Mouse (Mus musculus) megakaryocyte, embryonic 14.5 days (primary cell): Measurements from ENCODE around the gene S100a11. TPM values are rescaled to one million over a fixed set of nuclear protein-coding genes. Genes with fewer than 3 reads are reported as not detected.
A peak's percentile ranks its signal among the peaks of the same experiment; 100 is the strongest.

ENCODE experiments used
- H3K27me3 ChIP-seq: replicated peaks from 2 replicates; pipeline ENCODE3; 2012; ENCODE audit warnings: inconsistent platforms
- H3K36me3 ChIP-seq: replicated peaks from 2 replicates; pipeline ENCODE3; 2012; ENCODE audit warnings: low read length, inconsistent platforms, mixed read lengths
- H3K4me1 ChIP-seq: 2 replicates; pipeline ENCODE4 v1.6.1; 2012; ENCODE audit warnings: inconsistent platforms
- H3K4me3 ChIP-seq: replicated peaks from 2 replicates; pipeline ENCODE3; 2012; ENCODE audit warnings: moderate library complexity, mild to moderate bottlenecking, inconsistent platforms
- H3K9me3 ChIP-seq: 2 replicates; pipeline ENCODE4 v1.6.1; 2012; ENCODE audit warnings: inconsistent platforms
- FLI1 ChIP-seq: IDR thresholded peaks from 2 replicates; pipeline ENCODE4 v1.6.1; 2012; ENCODE audit warnings: low read length, inconsistent platforms, mixed read lengths
- GATA1 ChIP-seq: IDR thresholded peaks from 3 replicates; pipeline ENCODE4 v1.6.1; 2012; ENCODE audit warnings: mixed read lengths, low read length, inconsistent platforms, borderline replicate concordance
- polyA plus RNA-seq: library from polyadenylated mRNA; stranded (reverse); fragments of >175 nt; gene quantifications from 2 replicates; pipeline ENCODE4 v1.2.3, GENCODE M21; 2012; ENCODE audit warnings: low replicate concordance; ENCODE audit not compliant: insufficient read depth

Gene S100a11
- polyA plus RNA-seq, 1 experiment: 39.4 TPM

DNA sequence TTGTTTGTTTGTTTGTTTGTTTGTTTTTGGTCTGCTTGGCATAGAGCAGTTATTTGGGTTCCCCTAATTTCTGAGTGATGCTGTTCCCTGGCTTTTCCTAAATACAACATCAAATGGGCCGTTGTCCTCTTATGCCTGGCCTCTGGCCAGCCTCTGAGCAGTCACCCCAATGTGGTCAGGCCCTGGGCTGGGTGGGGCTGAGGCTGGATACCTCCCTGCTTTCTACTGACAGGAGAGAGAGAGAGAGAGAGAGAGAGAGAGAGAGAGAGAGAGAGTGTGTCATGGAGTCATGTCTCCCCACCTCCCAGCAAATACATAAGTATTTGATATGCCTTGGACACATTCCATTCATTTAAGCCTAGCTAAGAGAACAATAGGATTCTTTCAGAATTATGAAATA lies 36.3 kb downstream of the S100a11 start:
- peaks cover 83% of the 10 kb centered on the region for H3K4me1 ChIP-seq
- TF ChIP-seq GATA1: no peak
- no peak for TF ChIP-seq FLI1
- no peaks in the 10 kb centered on the region for H3K27me3 ChIP-seq
- H3K36me3 ChIP-seq: peaks cover 46% of the 10 kb centered on the region
- peak overlapping the region; percentile 96 for H3K4me3 ChIP-seq
- H3K9me3 ChIP-seq: no peaks in the 10 kb centered on the region

DNA sequence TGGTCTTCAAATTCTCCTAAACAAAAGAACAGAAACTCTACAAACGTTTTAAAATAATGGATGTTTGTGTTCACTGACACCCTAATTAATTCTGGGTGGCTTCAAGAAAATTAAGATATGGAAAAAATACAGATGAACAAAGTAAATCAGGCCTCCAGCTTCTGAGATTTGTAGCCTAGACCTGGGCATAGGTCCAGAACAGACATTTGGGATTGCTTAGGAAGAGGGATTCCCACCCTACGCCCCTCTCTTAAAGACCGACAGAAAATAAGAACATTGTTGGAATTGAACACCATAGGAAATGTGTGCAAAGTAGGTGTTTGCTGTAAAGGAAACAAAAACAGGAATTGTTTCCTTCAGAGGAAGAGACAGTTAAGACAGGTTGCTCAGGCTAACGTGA lies 37.2 kb downstream of the S100a11 start:
- Histone ChIP-seq H3K4me3 (peak overlapping the region; percentile 53), H3K4me1 (peaks cover 83% of the 10 kb centered on the region), H3K9me3 (no peaks in the 10 kb centered on the region), H3K27me3 (no peaks in the 10 kb centered on the region), H3K36me3 (peaks cover 54% of the 10 kb centered on the region)
- TF ChIP-seq FLI1 (no peak), GATA1 (no peak)

DNA sequence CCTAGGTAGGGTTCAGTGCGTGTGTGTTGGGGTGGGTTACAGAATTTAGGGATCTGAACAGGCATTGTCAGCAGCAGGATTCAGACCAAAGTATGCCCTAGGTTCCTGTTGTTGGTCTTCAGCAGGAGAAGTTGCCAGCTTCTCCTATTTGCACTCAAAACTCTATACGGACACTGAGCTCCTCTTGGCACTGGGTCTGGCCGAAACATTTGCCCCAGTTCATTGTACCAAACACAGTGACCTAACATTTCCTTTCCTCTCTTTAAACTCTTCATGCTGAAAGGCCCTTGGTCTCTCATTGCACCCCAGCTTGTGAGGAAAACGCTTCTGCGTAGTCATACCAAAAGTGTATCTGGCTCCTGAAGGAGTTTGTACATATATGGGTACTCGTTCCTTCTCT lies 39.7 kb downstream of the S100a11 start:
- H3K4me1 ChIP-seq: peaks cover 85% of the 10 kb centered on the region
- H3K4me3 ChIP-seq: peak overlapping the region; percentile 71
- H3K27me3 ChIP-seq: no peaks in the 10 kb centered on the region
- no peak for TF ChIP-seq FLI1
- TF ChIP-seq GATA1: no peak
- H3K36me3 ChIP-seq: peaks cover 79% of the 10 kb centered on the region
- no peaks in the 10 kb centered on the region for H3K9me3 ChIP-seq

DNA sequence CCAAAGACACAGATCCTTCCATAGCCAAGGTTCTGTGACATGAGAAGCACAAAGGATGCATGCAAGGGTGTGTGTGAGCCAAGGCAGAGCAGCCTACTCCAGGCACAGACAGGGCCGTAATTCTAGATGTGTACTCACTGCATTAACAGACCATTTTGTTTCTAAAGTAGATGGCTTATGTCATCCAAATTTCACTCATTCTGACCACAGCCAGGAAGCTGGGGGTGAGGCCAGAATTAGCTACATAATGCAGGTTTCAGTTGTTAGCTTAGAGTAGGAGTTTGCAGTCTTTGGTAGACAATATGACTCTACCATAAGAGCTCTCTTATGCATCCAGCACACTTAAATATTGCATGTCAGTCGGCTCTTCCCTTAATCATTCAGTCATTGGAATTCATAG lies 42.1 kb downstream of the S100a11 start:
- peaks cover 87% of the 10 kb centered on the region for H3K36me3 ChIP-seq
- H3K4me1 ChIP-seq: peaks cover 72% of the 10 kb centered on the region
- H3K27me3 ChIP-seq: no peaks in the 10 kb centered on the region
- no peaks in the 10 kb centered on the region for H3K9me3 ChIP-seq
- TF ChIP-seq GATA1 (no peak), FLI1 (no peak)
- H3K4me3 ChIP-seq: peak overlapping the region; percentile 73

DNA sequence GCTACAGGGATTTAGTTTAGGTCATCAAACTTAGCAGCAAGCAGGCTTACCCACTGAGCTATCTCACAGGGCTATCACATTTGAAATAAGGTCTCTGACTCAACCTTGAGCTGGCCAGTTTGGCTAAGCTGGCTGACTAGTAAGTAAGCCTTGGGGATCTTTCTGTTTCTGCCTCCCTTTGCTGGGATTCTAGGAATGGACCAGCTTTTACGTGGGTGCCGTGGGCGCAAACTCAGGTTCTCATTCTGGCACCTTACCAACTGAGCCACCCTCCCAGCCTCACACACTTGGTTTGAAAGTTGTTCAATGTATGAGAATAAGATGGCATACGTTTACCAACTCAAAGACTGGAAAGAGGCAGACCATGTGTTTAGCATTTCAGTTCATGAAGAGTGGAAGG lies 42.9 kb downstream of the S100a11 start:
- no peaks in the 10 kb centered on the region for H3K9me3 ChIP-seq
- peaks cover 69% of the 10 kb centered on the region for H3K4me1 ChIP-seq
- no peaks in the 10 kb centered on the region for H3K27me3 ChIP-seq
- no peak for TF ChIP-seq FLI1
- no peak for TF ChIP-seq GATA1
- H3K4me3 ChIP-seq: no peak overlapping the region
- peaks cover 79% of the 10 kb centered on the region for H3K36me3 ChIP-seq

DNA sequence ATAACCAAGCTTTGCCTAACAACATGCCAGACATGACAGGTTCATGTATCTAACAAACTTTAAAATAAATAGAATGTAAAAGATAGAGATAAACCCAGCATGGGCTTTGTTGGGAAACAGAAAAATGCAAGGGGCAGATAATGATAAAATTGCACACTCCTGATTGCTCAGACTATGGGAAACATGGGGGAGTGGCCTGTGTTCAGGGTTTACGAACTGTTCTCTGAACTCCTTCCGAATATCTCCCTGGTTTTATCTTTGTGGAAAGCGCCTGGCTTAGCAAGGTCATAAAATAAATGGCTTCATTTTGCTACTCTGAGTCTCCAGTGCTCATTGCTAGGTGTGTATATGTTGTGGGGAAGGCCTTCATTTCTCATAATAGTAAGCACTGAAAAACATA lies 46.6 kb downstream of the S100a11 start:
- Histone ChIP-seq H3K9me3 (no peaks in the 10 kb centered on the region), H3K4me3 (no peak overlapping the region), H3K4me1 (peaks cover 41% of the 10 kb centered on the region), H3K27me3 (no peaks in the 10 kb centered on the region), H3K36me3 (peaks cover 42% of the 10 kb centered on the region)
- TF ChIP-seq FLI1 (no peak), GATA1 (no peak)

DNA sequence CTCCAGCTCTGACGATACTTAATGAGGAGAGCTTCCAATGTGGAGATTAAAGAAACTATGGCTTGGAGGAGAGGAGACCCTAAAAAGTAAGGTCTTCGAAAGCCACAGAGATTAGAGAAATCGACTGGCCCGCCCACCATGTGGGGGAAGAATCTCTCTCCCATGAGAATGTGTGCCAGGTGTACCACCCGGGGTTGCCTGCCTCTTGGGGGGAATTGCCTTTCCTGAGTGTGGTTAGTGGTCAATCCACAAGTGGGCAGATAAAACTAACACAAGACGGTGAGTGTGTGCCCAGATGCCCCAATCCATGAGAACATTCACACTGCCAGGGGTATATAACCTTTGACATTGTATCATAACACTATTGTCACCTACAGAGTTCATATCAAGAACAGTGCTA lies 47.4 kb downstream of the S100a11 start:
- peaks cover 41% of the 10 kb centered on the region for H3K4me1 ChIP-seq
- no peaks in the 10 kb centered on the region for H3K9me3 ChIP-seq
- no peaks in the 10 kb centered on the region for H3K27me3 ChIP-seq
- no peak overlapping the region for H3K4me3 ChIP-seq
- TF ChIP-seq GATA1 (no peak), FLI1 (no peak)
- peaks cover 34% of the 10 kb centered on the region for H3K36me3 ChIP-seq

DNA sequence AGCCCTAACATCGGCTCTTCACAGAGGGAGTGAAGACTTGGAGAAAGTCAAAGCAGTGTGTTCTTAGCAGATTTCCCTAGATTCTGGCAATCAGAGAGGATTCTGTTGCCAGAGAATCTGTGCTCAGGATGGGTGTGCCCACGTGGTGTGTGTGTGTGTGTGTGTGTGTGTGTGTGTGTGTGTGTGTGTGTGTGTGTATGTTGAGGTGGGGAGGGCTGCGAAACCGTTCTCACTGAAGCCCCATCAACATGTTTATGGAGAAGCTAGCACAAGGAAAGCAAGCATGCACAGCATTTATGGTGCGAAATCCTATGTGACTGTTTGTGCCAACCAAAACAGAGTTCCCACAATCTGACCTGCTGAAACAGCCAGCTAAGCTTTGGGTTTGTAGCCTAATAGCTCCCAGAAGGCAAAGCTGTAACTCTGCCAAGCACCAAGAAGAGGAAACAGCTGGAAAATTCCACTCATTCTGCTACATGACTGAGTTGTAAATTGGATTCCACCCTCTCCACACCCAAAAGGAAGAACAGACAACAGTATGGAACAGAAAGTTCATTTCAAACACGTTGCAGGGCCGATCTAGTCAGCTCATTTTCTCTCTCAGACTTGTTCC lies 48.2 kb downstream of the S100a11 start:
- peaks cover 33% of the 10 kb centered on the region for H3K4me1 ChIP-seq
- no peaks in the 10 kb centered on the region for H3K27me3 ChIP-seq
- H3K4me3 ChIP-seq: no peak overlapping the region
- TF ChIP-seq FLI1: no peak
- no peak for TF ChIP-seq GATA1
- no peaks in the 10 kb centered on the region for H3K9me3 ChIP-seq
- H3K36me3 ChIP-seq: peaks cover 26% of the 10 kb centered on the region

DNA sequence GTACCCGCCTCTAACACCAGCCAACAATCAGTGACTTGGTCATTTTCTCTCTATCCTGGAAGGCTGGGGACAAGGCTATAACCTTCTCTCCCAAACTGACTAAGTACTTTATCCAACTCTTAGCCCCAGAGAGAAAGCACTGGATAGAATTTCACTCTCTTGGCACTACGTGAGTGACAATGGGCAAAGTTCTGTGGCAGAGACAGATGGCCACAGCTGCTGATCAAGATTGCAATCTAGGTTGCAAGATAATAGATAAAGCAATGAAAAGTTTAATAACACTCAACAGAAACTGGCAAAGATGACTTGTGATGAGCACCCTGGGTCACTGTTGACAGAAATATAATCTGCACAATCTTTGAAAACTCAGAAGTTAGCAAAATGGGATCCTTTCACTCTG lies 48.8 kb downstream of the S100a11 start:
- H3K4me1 ChIP-seq: peaks cover 34% of the 10 kb centered on the region
- no peaks in the 10 kb centered on the region for H3K27me3 ChIP-seq
- peaks cover 21% of the 10 kb centered on the region for H3K36me3 ChIP-seq
- H3K9me3 ChIP-seq: no peaks in the 10 kb centered on the region
- no peak overlapping the region for H3K4me3 ChIP-seq
- no peak for TF ChIP-seq FLI1
- TF ChIP-seq GATA1: no peak

DNA sequence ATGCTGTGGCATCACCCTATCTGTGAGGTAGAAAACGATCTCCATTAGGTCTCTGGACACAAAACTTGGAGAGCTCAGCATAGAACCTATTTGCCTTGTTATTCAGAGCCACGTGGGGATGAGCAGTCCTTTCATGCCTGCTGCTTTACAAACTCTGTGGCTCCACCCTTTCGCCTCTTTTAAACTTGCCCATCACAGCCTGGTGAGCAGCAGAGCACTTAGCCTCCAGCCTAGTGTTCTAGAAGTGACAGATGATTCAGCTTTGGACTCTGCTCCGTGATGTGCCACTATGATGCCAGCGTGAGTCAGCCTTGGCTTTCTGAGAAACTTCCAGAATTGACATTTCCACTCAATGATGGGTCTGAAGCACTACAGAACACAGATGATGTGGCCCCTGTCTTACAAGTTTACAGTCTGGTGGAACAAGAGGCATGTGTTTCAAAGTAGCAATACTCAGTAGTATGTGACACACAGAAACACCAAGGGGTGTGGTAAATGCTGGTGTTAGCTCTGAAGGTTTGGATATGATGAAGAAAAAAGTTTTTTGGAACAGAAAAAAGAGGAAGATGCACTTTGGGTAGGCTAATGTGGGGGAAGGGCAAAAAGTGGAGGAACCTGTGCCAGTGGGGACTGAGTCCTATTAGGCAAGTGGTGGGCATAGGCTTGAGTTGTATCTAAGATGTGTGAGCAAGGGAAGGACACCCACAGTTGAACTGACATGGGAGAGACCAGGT lies 51.9 kb downstream of the S100a11 start:
- H3K36me3 ChIP-seq: no peaks in the 10 kb centered on the region
- TF ChIP-seq GATA1: no peak
- TF ChIP-seq FLI1: no peak
- H3K27me3 ChIP-seq: no peaks in the 10 kb centered on the region
- no peaks in the 10 kb centered on the region for H3K9me3 ChIP-seq
- H3K4me3 ChIP-seq: no peak overlapping the region
- H3K4me1 ChIP-seq: peaks cover 25% of the 10 kb centered on the region

Other genes with a start within 250 kb of the S100a11 start
- not detected in 2 replicates for gene Flg, start 247.0 kb upstream of the S100a11 start, polyA plus RNA-seq
- not detected in 2 replicates for gene Hrnr, start 200.7 kb upstream of the S100a11 start, polyA plus RNA-seq
- gene Rptn, start 126.8 kb upstream of the S100a11 start, polyA plus RNA-seq: not detected in 2 replicates
- gene Tchh, start 78.2 kb upstream of the S100a11 start, polyA plus RNA-seq: not detected in 2 replicates
- not detected in 2 replicates for gene Tchhl1, start 51.7 kb upstream of the S100a11 start, polyA plus RNA-seq
- gene S100a10, start 34.6 kb downstream of the S100a11 start, polyA plus RNA-seq: 22.4 and 116 TPM in 2 replicates
- 2.1 TPM in 1 of 2 replicates, not detected in the other for gene Tdpoz2, start 132.2 kb downstream of the S100a11 start, polyA plus RNA-seq
- gene Tdpoz1, start 155.8 kb downstream of the S100a11 start, polyA plus RNA-seq: not detected in 2 replicates
- not detected in 2 replicates for gene Gm37596, start 172.6 kb downstream of the S100a11 start, polyA plus RNA-seq